Mouse (Mus musculus): Measurements from ENCODE around the gene Abcb1b. TPM values are rescaled to one million over a fixed set of nuclear protein-coding genes. Genes with fewer than 3 reads are reported as not detected.

Abcb1b gene
- 0.35 and 0.59 TPM in 2 replicates for polyA plus RNA-seq (2012; rRNA removed)

- peak; percentile 79 for DNase-seq (ENCODE audit: low read depth)
- no peak for TF ChIP-seq POLR2A (IDR thresholded peaks at IDR 0.05; ENCODE audit: borderline replicate concordance, extremely low read depth, insufficient read depth, insufficient read length, poor library complexity, severe bottlenecking)
- no peak for TF ChIP-seq CTCF (IDR thresholded peaks at IDR 0.05; ENCODE audit: borderline replicate concordance, extremely low read depth, insufficient read depth, insufficient read length)
Observed at GRCm38 (mm10) chr5:8797987-8798751, at the start of gene Abcb1b. Gene Abcb1b, plus strand, starts transcription at chr5:8798147.

GRCm38 (mm10) chr5:8772866-8773265, 25.1 kb upstream of the Abcb1b start:
- no peak for TF ChIP-seq POLR2A (IDR thresholded peaks at IDR 0.05; ENCODE audit: borderline replicate concordance, extremely low read depth, insufficient read depth, insufficient read length, poor library complexity, severe bottlenecking)
- TF ChIP-seq CTCF (IDR thresholded peaks at IDR 0.05; ENCODE audit: borderline replicate concordance, extremely low read depth, insufficient read depth, insufficient read length) = no peak

DNA sequence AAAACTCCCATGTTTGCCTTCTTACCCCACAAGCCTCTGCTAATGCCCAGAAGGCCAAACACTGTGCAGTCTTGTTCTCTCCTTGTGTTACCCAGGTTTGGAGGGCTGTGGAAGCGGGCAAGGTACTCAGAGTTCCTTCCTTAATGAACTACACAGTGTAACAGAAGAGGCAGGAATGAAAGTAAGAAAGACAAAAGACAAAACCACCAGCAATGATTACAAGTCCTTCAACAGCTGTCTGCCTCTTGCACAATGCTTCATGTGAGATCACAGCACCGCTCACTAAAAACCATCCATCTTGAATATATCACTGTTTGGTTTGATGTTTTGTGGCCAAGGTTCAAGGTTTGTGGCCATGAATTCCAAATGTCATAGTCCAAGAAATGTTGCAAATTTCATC, 19.6 kb upstream of the Abcb1b start:
- TF ChIP-seq POLR2A (IDR thresholded peaks at IDR 0.05; ENCODE audit: borderline replicate concordance, extremely low read depth, insufficient read depth, insufficient read length, poor library complexity, severe bottlenecking) (no peak), CTCF (IDR thresholded peaks at IDR 0.05; ENCODE audit: borderline replicate concordance, extremely low read depth, insufficient read depth, insufficient read length) (no peak)
- no peak for DNase-seq (ENCODE audit: low read depth)

More at GRCm38 (mm10) chr5:8772866-8773265, 25.1 kb upstream of the Abcb1b start:
- no peak for DNase-seq (ENCODE audit: low read depth)

GRCm38 (mm10) chr5:8778751-8779150, 19.2 kb upstream of the Abcb1b start:
- DNase-seq (ENCODE audit: low read depth) = no peak
- TF ChIP-seq CTCF (IDR thresholded peaks at IDR 0.05; ENCODE audit: borderline replicate concordance, extremely low read depth, insufficient read depth, insufficient read length) = no peak

DNA sequence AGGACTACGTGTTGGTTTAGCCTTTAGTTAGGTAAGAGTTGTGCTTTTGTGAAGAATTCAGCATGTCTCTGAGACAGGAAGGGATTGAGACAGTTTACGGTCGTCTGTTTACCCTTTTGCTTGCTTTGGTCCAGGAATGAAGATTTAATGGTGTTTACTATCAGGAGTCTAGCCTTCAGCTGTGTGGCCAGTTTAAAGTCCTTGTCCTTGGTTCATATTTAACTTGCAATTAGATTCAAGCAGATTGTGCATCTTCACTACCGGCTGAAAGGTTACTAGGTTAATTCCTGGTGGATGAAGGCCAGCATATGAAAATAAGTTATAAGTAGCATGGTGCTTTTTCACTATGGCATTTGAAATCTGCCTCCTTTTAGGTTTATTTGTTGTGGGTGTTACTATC, 5.7 kb upstream of the Abcb1b start:
- TF ChIP-seq POLR2A (IDR thresholded peaks at IDR 0.05; ENCODE audit: borderline replicate concordance, extremely low read depth, insufficient read depth, insufficient read length, poor library complexity, severe bottlenecking) (no peak), CTCF (IDR thresholded peaks at IDR 0.05; ENCODE audit: borderline replicate concordance, extremely low read depth, insufficient read depth, insufficient read length) (no peak)
- no peak for DNase-seq (ENCODE audit: low read depth)

GRCm38 (mm10) chr5:8798752-8799115, 787 bp downstream of the Abcb1b start:
- DNase-seq (ENCODE audit: low read depth) = peak; percentile 45
- TF ChIP-seq CTCF (IDR thresholded peaks at IDR 0.05; ENCODE audit: borderline replicate concordance, extremely low read depth, insufficient read depth, insufficient read length) (no peak), POLR2A (IDR thresholded peaks at IDR 0.05; ENCODE audit: borderline replicate concordance, extremely low read depth, insufficient read depth, insufficient read length, poor library complexity, severe bottlenecking) (no peak)

DNA sequence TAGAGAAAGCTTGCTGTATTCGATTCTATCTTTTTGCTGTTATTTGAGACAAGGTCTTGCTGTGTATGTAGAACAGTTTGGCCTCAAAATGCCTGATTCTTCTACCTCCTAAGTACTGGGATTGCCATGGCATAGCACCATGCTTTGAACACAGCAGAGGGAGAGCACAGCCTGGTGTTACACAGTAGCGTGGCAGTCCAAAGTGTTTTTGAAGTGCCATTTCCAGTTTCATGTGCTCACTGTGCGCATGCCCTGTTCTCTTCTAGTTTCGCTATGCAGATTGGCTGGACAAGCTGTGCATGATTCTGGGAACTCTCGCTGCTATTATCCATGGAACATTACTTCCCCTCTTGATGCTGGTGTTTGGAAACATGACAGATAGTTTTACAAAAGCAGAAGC, 7.8 kb downstream of the Abcb1b start:
- no peak for DNase-seq (ENCODE audit: low read depth)
- TF ChIP-seq CTCF (IDR thresholded peaks at IDR 0.05; ENCODE audit: borderline replicate concordance, extremely low read depth, insufficient read depth, insufficient read length) = no peak
- TF ChIP-seq POLR2A (IDR thresholded peaks at IDR 0.05; ENCODE audit: borderline replicate concordance, extremely low read depth, insufficient read depth, insufficient read length, poor library complexity, severe bottlenecking) = no peak

DNA sequence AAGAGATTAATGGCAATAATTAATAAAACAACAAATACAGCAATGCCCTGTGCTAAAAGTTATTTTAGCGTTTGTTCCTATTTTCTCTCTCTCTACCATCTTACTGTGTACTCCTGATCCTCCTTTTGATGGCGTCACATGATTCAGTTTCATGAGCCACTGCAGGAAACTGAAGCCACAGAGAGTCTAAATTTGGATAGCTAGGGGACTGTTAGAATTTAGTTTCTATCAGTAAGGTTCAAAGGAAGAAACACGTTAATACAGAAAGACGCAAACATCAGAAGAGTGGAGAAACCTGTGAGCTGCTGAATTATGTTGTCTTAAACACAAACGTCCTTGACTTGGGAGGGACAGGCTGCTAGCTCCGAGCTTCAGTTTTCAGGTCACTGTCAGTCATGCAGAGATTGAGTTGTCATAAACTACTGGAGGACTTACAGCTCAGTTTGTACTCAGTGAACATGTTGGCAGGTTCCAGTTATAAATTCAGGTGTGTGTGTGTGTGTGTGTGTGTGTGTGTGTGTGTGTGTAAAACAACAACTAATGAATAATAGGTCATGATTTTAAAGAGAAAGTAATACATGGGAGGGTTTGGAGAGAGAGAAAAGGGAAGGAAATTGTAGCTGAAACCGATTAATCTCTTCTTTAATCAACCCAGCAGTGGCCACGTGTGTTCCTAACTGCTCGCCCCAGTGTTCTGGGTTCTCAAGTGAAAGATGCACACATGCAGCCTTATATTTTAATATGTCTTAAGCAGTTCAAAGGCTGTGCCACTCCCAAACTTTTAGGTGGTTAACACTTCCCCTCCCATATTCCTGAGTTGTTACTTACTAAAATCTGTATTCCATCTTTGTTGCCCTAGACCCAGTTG, 9.4 kb downstream of the Abcb1b start:
- no peak for DNase-seq (ENCODE audit: low read depth)
- TF ChIP-seq POLR2A (IDR thresholded peaks at IDR 0.05; ENCODE audit: borderline replicate concordance, extremely low read depth, insufficient read depth, insufficient read length, poor library complexity, severe bottlenecking) = no peak
- no peak for TF ChIP-seq CTCF (IDR thresholded peaks at IDR 0.05; ENCODE audit: borderline replicate concordance, extremely low read depth, insufficient read depth, insufficient read length)

DNA sequence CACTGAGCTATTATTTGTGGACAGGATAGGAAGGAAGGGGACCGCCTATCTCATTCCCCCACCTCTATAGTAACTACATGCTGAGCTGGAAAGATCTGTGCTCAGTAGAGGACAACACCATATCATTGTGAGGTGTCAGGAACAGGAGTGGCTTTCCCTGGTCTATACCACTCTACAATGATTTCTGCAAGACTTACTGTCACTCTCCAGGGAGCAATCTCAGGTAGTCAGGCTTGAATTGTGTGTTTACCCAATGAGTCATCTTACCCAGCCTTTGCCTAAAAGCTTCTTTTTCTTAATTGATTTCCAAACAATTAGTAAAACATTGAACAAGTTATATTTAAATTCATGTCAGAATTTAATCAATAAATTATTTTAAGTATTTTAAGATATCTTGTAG, 15.9 kb downstream of the Abcb1b start:
- TF ChIP-seq POLR2A (IDR thresholded peaks at IDR 0.05; ENCODE audit: borderline replicate concordance, extremely low read depth, insufficient read depth, insufficient read length, poor library complexity, severe bottlenecking) = no peak
- no peak for TF ChIP-seq CTCF (IDR thresholded peaks at IDR 0.05; ENCODE audit: borderline replicate concordance, extremely low read depth, insufficient read depth, insufficient read length)
- DNase-seq (ENCODE audit: low read depth) = no peak

GRCm38 (mm10) chr5:8819635-8820591, 22.0 kb downstream of the Abcb1b start:
- DNase-seq (ENCODE audit: low read depth) = peak; percentile 73
- TF ChIP-seq POLR2A (IDR thresholded peaks at IDR 0.05; ENCODE audit: borderline replicate concordance, extremely low read depth, insufficient read depth, insufficient read length, poor library complexity, severe bottlenecking) (no peak), CTCF (IDR thresholded peaks at IDR 0.05; ENCODE audit: borderline replicate concordance, extremely low read depth, insufficient read depth, insufficient read length) (no peak)

GRCm38 (mm10) chr5:8820592-8821104, 22.7 kb downstream of the Abcb1b start:
- peak; percentile 37 for DNase-seq (ENCODE audit: low read depth)

Measured in brain, embryonic 14.5 days (tissue).